Mouse (Mus musculus): ENCODE results near the gene Rara.

GRCm38 (mm10) chr11:98910415-98910814 lies 17.2 kb upstream of the Rara start:
- TF ChIP-seq POLR2A (IDR thresholded peaks at IDR 0.05; ENCODE audit: low read depth, low read length) (no peak), CTCF (IDR thresholded peaks at IDR 0.05; ENCODE audit: borderline replicate concordance, insufficient read depth, low read length) (no peak)
